Mouse (Mus musculus) C2C12 (cell line): ENCODE measurements around the gene Arl15. TPM values are rescaled to one million over a fixed set of nuclear protein-coding genes. Genes with fewer than 3 reads are reported as not detected.

Source experiments
- H3K27me3 ChIP-seq: one replicate; pipeline ENCODE4 v1.6.1; 2011; ENCODE audit not compliant: control insufficient read depth, insufficient read depth, insufficient read length
- H3K36me3 ChIP-seq: one replicate; pipeline ENCODE4 v1.6.1; 2011; ENCODE audit not compliant: control insufficient read depth, insufficient read depth
- H3K4me3 ChIP-seq: one replicate; pipeline ENCODE4 v1.5.1; 2011; ENCODE audit warnings: mild to moderate bottlenecking, control low read depth; ENCODE audit not compliant: poor library complexity, insufficient read depth, severe bottlenecking
- H3K79me2 ChIP-seq: one replicate; pipeline ENCODE4 v1.6.1; 2011; ENCODE audit not compliant: control insufficient read depth, insufficient read depth
- H3K79me3 ChIP-seq: one replicate; pipeline ENCODE4 v1.6.1; 2011; ENCODE audit warnings: low read depth, control low read depth
- H3ac ChIP-seq: one replicate; pipeline ENCODE3; 2011; ENCODE audit warnings: low read depth; ENCODE audit not compliant: control insufficient read depth, insufficient read length
- CEBPB ChIP-seq: IDR thresholded peaks from one replicate; pipeline ENCODE4 v1.6.1; 2011; ENCODE audit warnings: low read depth, mild to moderate bottlenecking, control low read depth, moderate library complexity
- CTCF ChIP-seq: IDR thresholded peaks from one replicate; pipeline ENCODE4 v1.5.1; 2011; ENCODE audit not compliant: control insufficient read depth, insufficient read depth, insufficient read length
- FOSL1 ChIP-seq: IDR thresholded peaks from one replicate; pipeline ENCODE4 v1.8.0; 2011; ENCODE audit warnings: mild to moderate bottlenecking, low read length; ENCODE audit not compliant: poor library complexity, insufficient read depth, severe bottlenecking
- MAX ChIP-seq: IDR thresholded peaks from one replicate; pipeline ENCODE4 v1.6.1; 2011; ENCODE audit warnings: mild to moderate bottlenecking, control low read depth
- MYOD1 ChIP-seq: IDR thresholded peaks from one replicate; pipeline ENCODE4 v1.6.1; 2011; ENCODE audit warnings: low read depth; ENCODE audit not compliant: control insufficient read depth, insufficient read length
- MYOG ChIP-seq: IDR thresholded peaks from one replicate; pipeline ENCODE4 v1.6.1; 2011; ENCODE audit not compliant: control insufficient read depth, insufficient read length; ENCODE audit errors: extremely low read depth
- USF1 ChIP-seq: IDR thresholded peaks from one replicate; pipeline ENCODE4 v1.6.1; 2011; ENCODE audit warnings: low read depth, mild to moderate bottlenecking, control low read depth, moderate library complexity
- polyA plus RNA-seq: library from polyadenylated mRNA; unstranded; fragments of >200 nt; fragmentation: generic; extraction: Trizol; gene quantifications from one replicate; pipeline ENCODE4 v1.2.1, GENCODE M21; 2012; ENCODE audit warnings: missing spikeins

Gene Arl15
- polyA plus RNA-seq, 1 experiment = 3.5 TPM

GRCm38 (mm10) chr13:113882959-113883358, 88.7 kb downstream of the Arl15 start:
- Histone ChIP-seq H3K4me3 (no peak overlapping the region), H3K79me3 (no peaks in the 10 kb centered on the region), H3K79me2 (no peaks in the 10 kb centered on the region), H3ac (no peak overlapping the region), H3K27me3 (no peaks in the 10 kb centered on the region), H3K36me3 (no peaks in the 10 kb centered on the region)
- TF ChIP-seq MYOD1 (no peak), USF1 (no peak), MYOG (no peak), CTCF (no peak), FOSL1 (no peak), MAX (no peak), CEBPB (no peak)

- TF ChIP-seq USF1 (no peak), FOSL1 (no peak), MYOG (no peak), MAX (no peak), MYOD1 (no peak), CEBPB (no peak), CTCF (no peak)
These were observed 92.8 kb downstream of the Arl15 start for GRCm38 (mm10) chr13:113887090-113887489.

GRCm38 (mm10) chr13:113888126-113888525, 93.8 kb downstream of the Arl15 start:
- Histone ChIP-seq H3ac (no peak overlapping the region), H3K36me3 (no peaks in the 10 kb centered on the region), H3K27me3 (no peaks in the 10 kb centered on the region), H3K4me3 (no peak overlapping the region), H3K79me2 (no peaks in the 10 kb centered on the region), H3K79me3 (no peaks in the 10 kb centered on the region)
- TF ChIP-seq CEBPB (no peak), FOSL1 (no peak)

More at GRCm38 (mm10) chr13:113887090-113887489, 92.8 kb downstream of the Arl15 start:
- Histone ChIP-seq H3K36me3 (no peaks in the 10 kb centered on the region), H3ac (no peak overlapping the region), H3K79me2 (no peaks in the 10 kb centered on the region), H3K79me3 (no peaks in the 10 kb centered on the region), H3K4me3 (no peak overlapping the region), H3K27me3 (no peaks in the 10 kb centered on the region)

- Histone ChIP-seq H3K27me3 (no peaks in the 10 kb centered on the region), H3K79me3 (no peaks in the 10 kb centered on the region), H3K4me3 (no peak overlapping the region), H3K36me3 (no peaks in the 10 kb centered on the region), H3ac (no peak overlapping the region), H3K79me2 (no peaks in the 10 kb centered on the region)
- no peak for TF ChIP-seq CTCF
- no peak for TF ChIP-seq CEBPB
- TF ChIP-seq MAX = no peak
These were observed 94.4 kb downstream of the Arl15 start for GRCm38 (mm10) chr13:113888704-113889103.

GRCm38 (mm10) chr13:113889140-113890055, 95.1 kb downstream of the Arl15 start:
- Histone ChIP-seq H3K36me3 (no peaks in the 10 kb centered on the region), H3K27me3 (no peaks in the 10 kb centered on the region), H3K79me3 (no peaks in the 10 kb centered on the region), H3K79me2 (no peaks in the 10 kb centered on the region), H3K4me3 (no peak overlapping the region), H3ac (no peak overlapping the region)
- TF ChIP-seq CEBPB = no peak
- no peak for TF ChIP-seq FOSL1
- TF ChIP-seq MYOD1 = no peak
- no peak for TF ChIP-seq CTCF
- no peak for TF ChIP-seq USF1
- TF ChIP-seq MYOG = no peak
- TF ChIP-seq MAX = no peak

GRCm38 (mm10) chr13:113896684-113897083, 102.4 kb downstream of the Arl15 start:
- H3K36me3 ChIP-seq = no peaks in the 10 kb centered on the region
- H3ac ChIP-seq = no peak overlapping the region
- no peaks in the 10 kb centered on the region for H3K27me3 ChIP-seq
- no peak for TF ChIP-seq MYOD1
- no peak for TF ChIP-seq CTCF
- TF ChIP-seq USF1 = no peak
- no peak for TF ChIP-seq MAX
- TF ChIP-seq MYOG = no peak
- no peak for TF ChIP-seq FOSL1
- TF ChIP-seq CEBPB = no peak
- no peaks in the 10 kb centered on the region for H3K79me2 ChIP-seq
- H3K4me3 ChIP-seq = no peak overlapping the region
- H3K79me3 ChIP-seq = peaks cover 1% of the 10 kb centered on the region
